Mouse (Mus musculus) intestine, embryonic 14.5 days (tissue): ENCODE data around the gene Lrch4. TPM values are rescaled to one million over a fixed set of nuclear protein-coding genes. Genes with fewer than 3 reads are reported as not detected.

ENCODE experiments used
- ATAC-seq: fragments of 200-750 bp; cut with Nextera tagmentation; replicated peaks from 2 replicates; pipeline ENCODE4 v1.8.0; 2017; ENCODE audit warnings: low read depth, moderate number of reproducible peaks, moderate TSS enrichment, moderate library complexity; ENCODE audit not compliant: low FRiP score, low TSS enrichment
- DNase-seq: peaks from one replicate; pipeline ENCODE4 v3.0.0-alpha.2; 2018; ENCODE audit warnings: low spot score
- H3K27ac ChIP-seq: fragments of 300-500 bp; sonication (generic); 2 replicates; pipeline ENCODE4 v1.5.1; 2014; ENCODE audit warnings: low read depth, mild to moderate bottlenecking, control low read depth
- H3K27me3 ChIP-seq: fragments of 300-500 bp; sonication (generic); replicated peaks from 2 replicates; pipeline ENCODE4 v1.6.1; 2014; ENCODE audit warnings: low read length, control low read depth; ENCODE audit not compliant: control insufficient read depth, insufficient read depth
- H3K36me3 ChIP-seq: fragments of 300-500 bp; sonication (generic); 2 replicates; pipeline ENCODE4 v1.6.1; 2014; ENCODE audit warnings: low read length, control low read depth; ENCODE audit not compliant: control insufficient read depth, insufficient read depth
- H3K4me1 ChIP-seq: fragments of 300-500 bp; sonication (generic); replicated peaks from 2 replicates; pipeline ENCODE4 v1.6.1; 2014; ENCODE audit warnings: low read length, control low read depth, mixed read lengths; ENCODE audit not compliant: control insufficient read depth, insufficient read depth
- H3K4me2 ChIP-seq: fragments of 300-500 bp; sonication (generic); 2 replicates; pipeline ENCODE4 v1.6.1; 2014; ENCODE audit warnings: low read length
- H3K4me3 ChIP-seq: fragments of 300-500 bp; sonication (generic); 2 replicates; pipeline ENCODE4 v1.5.1; 2014; ENCODE audit warnings: low read depth, low read length, control low read depth, mixed read lengths
- H3K9ac ChIP-seq: fragments of 300-500 bp; sonication (generic); 2 replicates; pipeline ENCODE4 v1.6.1; 2014; ENCODE audit warnings: mild to moderate bottlenecking, low read length
- H3K9me3 ChIP-seq: fragments of 300-500 bp; sonication (generic); 2 replicates; pipeline ENCODE4 v1.6.1; 2016; ENCODE audit warnings: low read length, control low read depth; ENCODE audit not compliant: control insufficient read depth
- WGBS: fragments of 180-500 bp; shearing (Covaris S2); extraction: QIAGEN DNeasy Blood & Tissue Kit; methylation state at CpG from one replicate; pipeline ENCODE4 v1.1.7; 2014; 5-methylcytosine and 5-hydroxymethylcytosine counted together
- polyA plus RNA-seq: library from polyadenylated mRNA; unstranded; fragments of >200 nt; fragmentation: Nextera tagmentation; extraction: Ambion mirVana; gene quantifications from 2 replicates; pipeline ENCODE4 v1.2.1, GENCODE M21; 2014

Lrch4 gene
- polyA plus RNA-seq, 1 experiment from 2014 or later: 31.2 TPM

DNA sequence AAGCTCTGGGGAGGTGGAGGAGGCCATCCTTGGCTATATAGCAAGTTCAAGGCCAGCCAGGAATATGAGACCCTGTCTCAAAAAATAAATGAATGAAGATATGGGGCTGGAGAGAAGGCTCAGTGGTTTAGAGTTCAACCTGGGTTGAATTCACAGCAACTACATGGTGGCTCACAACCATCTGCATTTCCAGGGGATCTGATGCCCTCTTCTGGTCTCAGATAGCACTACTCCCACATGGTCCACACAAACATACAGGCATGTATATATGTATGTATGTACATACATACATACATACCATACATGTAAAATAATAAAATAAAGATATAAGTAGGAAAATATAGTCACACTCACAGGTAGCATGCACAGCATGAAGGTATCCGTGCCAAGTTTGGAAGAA lies 41.3 kb downstream of the Lrch4 start:
- H3K36me3 ChIP-seq: peaks cover 20% of the 10 kb centered on the region
- H3K27ac ChIP-seq: peak overlapping the region; percentile 79; the same call in 1 of the 2 replicates
- peaks cover 38% of the 10 kb centered on the region for H3K4me1 ChIP-seq
- H3K9me3 ChIP-seq: no peaks in the 10 kb centered on the region
- H3K9ac ChIP-seq: no peak overlapping the region
- no peak overlapping the region for H3K4me3 ChIP-seq
- H3K27me3 ChIP-seq: no peaks in the 10 kb centered on the region
- no peak overlapping the region for H3K4me2 ChIP-seq
- 89% methylated on average over 1 of the region's 1 CpGs for WGBS
- ATAC-seq (no peak), DNase-seq (no peak)

DNA sequence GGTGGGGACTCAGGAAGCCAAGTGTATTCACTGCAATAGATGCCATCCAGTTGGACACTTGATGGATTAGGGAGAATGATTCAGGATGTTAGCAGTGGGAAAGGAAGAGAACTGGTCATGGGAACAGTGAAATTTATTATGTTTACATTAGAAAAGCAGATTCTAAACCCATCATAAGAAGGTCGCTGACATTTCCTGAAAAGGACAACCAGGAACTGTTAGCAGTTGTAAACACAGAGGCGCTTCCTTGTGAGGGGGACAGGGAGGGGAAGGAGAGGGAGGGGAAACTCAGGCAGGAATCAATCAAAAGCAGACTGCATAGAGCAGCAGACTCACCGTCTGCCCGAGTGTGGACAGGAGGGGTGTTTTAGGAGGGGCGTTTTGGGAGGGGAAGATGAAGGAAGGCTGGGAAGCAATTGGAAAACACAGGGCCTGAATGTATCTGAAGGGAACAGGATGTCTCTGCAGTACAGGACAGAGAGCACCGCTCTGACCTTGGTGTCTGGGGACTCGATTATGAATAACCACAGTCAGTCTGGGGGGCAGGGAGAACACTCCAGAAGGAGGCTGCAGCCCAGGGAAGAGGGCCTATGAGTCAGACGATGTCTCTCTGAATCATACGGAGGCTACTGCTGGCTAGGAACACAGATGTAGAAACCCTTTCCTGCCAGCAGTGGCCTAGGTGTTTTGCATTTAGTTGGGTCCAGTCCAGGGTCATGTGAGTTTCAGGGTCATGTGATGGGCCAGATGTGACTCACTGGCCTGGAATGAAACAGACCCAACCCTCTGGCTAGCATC lies 42.7 kb downstream of the Lrch4 start:
- peaks cover 7% of the 10 kb centered on the region for H3K36me3 ChIP-seq
- 4% methylated on average over 9 of the region's 9 CpGs for WGBS
- DNase-seq (peak; percentile 79), ATAC-seq (peak; percentile 84)
- no peaks in the 10 kb centered on the region for H3K27me3 ChIP-seq
- peaks cover 38% of the 10 kb centered on the region for H3K4me1 ChIP-seq
- H3K4me2 ChIP-seq: peak overlapping the region; percentile 29
- H3K9ac ChIP-seq: no peak overlapping the region
- H3K9me3 ChIP-seq: no peaks in the 10 kb centered on the region
- peak overlapping the region; percentile 79 for H3K27ac ChIP-seq
- H3K4me3 ChIP-seq: no peak overlapping the region

DNA sequence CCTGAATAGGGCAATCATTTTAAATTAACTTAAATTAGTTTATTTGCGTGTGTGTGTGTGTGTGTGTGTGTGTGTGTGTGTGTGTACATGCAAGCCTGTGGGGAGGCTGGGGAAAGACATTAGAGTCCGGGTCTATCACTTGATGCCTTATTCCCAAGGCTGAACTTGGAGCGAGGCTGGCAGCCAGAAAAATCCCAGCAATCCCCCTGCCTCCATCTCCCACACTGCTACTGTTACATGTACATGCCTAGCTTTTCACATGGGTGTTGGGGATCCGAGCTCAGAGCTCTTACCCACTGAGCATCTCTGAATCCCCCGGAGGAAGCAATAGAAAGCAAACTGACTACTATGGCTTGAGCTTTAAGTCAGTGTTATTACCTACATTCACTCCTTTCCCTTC lies 43.4 kb downstream of the Lrch4 start:
- Histone ChIP-seq H3K4me2 (peak overlapping the region; percentile 29; the same call in 1 of the 2 replicates), H3K4me1 (peaks cover 38% of the 10 kb centered on the region), H3K4me3 (no peak overlapping the region), H3K9me3 (no peaks in the 10 kb centered on the region), H3K36me3 (no peaks in the 10 kb centered on the region; the same call in 1 of the 2 replicates), H3K9ac (no peak overlapping the region), H3K27ac (peak overlapping the region; percentile 79), H3K27me3 (no peaks in the 10 kb centered on the region)
- no peak for ATAC-seq
- no peak for DNase-seq
- 66% methylated on average over 5 of the region's 5 CpGs for WGBS

DNA sequence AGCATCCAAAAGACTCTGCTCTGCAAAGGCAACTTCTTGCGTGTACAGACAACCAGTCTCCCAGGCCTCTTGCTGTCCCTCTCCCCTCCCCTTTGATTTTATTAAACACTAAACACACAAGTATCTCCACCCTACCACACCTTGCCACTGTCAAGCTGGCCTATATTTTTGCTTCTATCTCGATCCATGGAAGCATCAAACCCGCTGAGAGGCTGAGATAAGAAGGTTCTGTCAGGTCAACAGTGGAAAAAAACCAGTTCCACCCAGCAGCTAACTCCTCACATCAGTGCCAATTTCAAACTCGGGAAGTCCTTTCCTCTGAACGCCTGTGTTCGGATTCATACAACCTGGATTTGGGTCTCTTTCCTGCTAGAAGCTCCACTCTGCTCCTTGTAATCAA lies 44.1 kb downstream of the Lrch4 start:
- Histone ChIP-seq H3K27me3 (no peaks in the 10 kb centered on the region), H3K4me3 (no peak overlapping the region), H3K9ac (no peak overlapping the region), H3K4me1 (peaks cover 38% of the 10 kb centered on the region), H3K27ac (no peak overlapping the region), H3K4me2 (no peak overlapping the region), H3K36me3 (no peaks in the 10 kb centered on the region), H3K9me3 (no peaks in the 10 kb centered on the region)
- ATAC-seq (no peak), DNase-seq (no peak)
- 72% methylated on average over 6 of the region's 6 CpGs for WGBS

DNA sequence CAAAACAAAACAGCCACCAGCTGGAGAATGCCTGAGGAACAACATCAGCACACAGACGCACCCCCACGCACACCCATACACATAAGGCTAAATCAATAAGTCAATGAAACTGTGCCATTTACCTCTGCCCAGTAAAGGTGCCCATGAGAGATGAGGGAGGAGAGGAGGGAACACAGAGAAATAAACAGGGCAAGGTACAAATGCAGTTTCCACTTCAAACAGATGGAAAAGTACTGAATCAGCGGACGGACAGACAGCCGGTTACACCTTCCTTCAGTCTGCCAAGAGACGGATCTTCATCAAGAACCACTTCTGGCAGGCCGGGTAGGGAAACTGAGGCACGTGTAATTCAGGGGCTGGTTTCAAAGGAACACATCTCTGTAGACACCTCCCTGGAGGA lies 45.9 kb downstream of the Lrch4 start:
- no peak overlapping the region for H3K4me2 ChIP-seq
- no peaks in the 10 kb centered on the region for H3K36me3 ChIP-seq
- peaks cover 31% of the 10 kb centered on the region for H3K4me1 ChIP-seq
- no peaks in the 10 kb centered on the region for H3K9me3 ChIP-seq
- WGBS: 95% methylated on average over 8 of the region's 8 CpGs
- H3K4me3 ChIP-seq: no peak overlapping the region
- no peak for DNase-seq
- H3K9ac ChIP-seq: no peak overlapping the region
- no peak overlapping the region for H3K27ac ChIP-seq
- ATAC-seq: no peak
- H3K27me3 ChIP-seq: no peaks in the 10 kb centered on the region

DNA sequence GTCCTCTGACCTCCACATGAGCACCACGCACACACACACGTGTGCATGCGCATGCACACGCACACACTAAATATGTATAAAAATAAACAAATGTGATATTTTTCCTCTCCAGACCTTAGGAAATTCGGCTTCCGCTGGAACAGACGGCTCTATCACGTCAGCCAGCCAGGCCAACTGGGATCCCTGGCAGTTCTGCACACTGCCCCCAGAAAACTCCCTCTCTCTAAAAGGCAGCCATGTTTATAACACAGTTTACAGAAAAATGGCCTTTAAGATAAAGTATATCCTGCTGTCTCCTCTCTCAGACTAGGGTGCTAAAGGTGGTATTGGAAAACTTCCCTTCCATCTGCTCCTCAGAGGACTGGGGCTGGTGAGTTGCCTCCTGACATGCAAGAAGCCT lies 48.9 kb downstream of the Lrch4 start:
- Histone ChIP-seq H3K27ac (no peak overlapping the region), H3K9me3 (no peaks in the 10 kb centered on the region), H3K36me3 (0 out of 2 replicates have a peak, but pooled peaks cover 6% of the 10 kb centered on the region), H3K4me2 (no peak overlapping the region), H3K4me1 (peaks cover 5% of the 10 kb centered on the region; the same call in 1 of the 2 replicates), H3K4me3 (no peak overlapping the region), H3K9ac (no peak overlapping the region), H3K27me3 (no peaks in the 10 kb centered on the region)
- WGBS: 91% methylated on average over 8 of the region's 8 CpGs
- DNase-seq: no peak
- ATAC-seq: no peak

DNA sequence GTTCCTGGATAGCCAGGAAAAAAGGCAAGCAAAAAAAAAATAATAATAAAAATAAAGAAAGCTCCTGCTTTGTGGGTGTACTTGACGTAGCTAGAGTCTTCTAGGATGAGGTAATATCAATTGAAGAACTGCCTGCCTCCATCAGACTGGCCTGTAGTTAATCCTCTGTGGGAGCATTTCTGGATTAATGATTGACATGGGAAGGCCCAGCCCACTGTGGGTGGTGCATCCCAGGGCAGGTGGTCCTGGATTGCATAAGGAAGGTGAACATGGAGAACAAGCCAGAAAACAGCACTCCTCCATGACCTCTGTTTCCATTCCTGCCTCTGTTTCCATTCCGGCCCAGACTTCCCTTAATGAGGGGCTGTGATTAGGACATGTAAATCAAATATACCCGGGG lies 49.8 kb downstream of the Lrch4 start:
- Histone ChIP-seq H3K36me3 (0 out of 2 replicates have a peak, but pooled peaks cover 6% of the 10 kb centered on the region), H3K4me2 (no peak overlapping the region), H3K9ac (no peak overlapping the region), H3K9me3 (no peaks in the 10 kb centered on the region), H3K4me1 (peaks cover 9% of the 10 kb centered on the region), H3K27ac (no peak overlapping the region), H3K4me3 (no peak overlapping the region), H3K27me3 (no peaks in the 10 kb centered on the region)
- ATAC-seq: no peak
- no peak for DNase-seq
- WGBS: 80% methylated on average over 3 of the region's 3 CpGs

DNA sequence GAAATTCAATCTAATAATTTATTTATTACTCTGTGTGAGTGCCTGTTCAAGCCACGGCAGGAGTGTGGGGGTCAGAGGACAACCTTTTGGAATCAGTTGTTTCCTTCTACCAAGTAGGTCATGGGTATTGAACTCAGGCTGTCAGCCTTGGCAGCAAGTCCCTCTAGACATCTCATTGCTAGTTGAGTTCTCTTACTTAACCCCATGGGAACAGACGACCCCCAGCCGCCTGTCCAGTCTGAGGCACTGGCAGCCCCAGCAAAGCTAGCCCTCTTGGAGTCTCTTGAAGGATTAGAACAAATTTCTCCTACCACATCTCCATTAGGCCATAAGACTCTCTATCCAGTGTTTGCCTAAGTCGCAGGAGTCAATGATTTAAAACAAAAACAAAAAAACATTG lies 50.8 kb downstream of the Lrch4 start:
- H3K9ac ChIP-seq: no peak overlapping the region
- H3K36me3 ChIP-seq: 0 out of 2 replicates have a peak, but pooled peaks cover 6% of the 10 kb centered on the region
- no peak overlapping the region for H3K27ac ChIP-seq
- H3K4me1 ChIP-seq: peaks cover 9% of the 10 kb centered on the region
- no peak overlapping the region for H3K4me2 ChIP-seq
- H3K9me3 ChIP-seq: no peaks in the 10 kb centered on the region
- H3K4me3 ChIP-seq: no peak overlapping the region
- H3K27me3 ChIP-seq: no peaks in the 10 kb centered on the region
- WGBS: 79% methylated on average over 4 of the region's 4 CpGs
- DNase-seq: no peak
- no peak for ATAC-seq

DNA sequence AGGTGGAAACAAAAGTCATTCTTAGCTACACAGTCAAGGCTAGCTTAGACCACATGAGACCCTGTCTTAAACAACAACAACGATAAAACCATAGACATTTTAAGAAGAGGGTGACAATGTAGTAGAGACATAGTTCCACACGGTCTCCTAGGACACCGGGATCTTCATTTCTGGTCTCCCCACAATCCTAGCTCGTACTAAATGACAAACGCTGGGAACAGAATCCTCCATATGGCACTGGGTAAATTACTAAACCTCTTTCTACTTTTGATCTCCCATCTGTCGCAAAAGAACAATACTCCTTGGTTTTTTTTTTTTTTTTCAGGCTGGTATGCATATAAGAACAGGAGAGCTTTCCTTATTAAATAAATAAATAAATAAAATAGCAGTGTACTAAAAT lies 53.6 kb downstream of the Lrch4 start:
- H3K27me3 ChIP-seq: no peaks in the 10 kb centered on the region
- peak overlapping the region; percentile 85 for H3K4me2 ChIP-seq
- no peak overlapping the region for H3K9ac ChIP-seq
- 89% methylated on average over 6 of the region's 6 CpGs for WGBS
- peaks cover 9% of the 10 kb centered on the region for H3K4me1 ChIP-seq
- no peak overlapping the region for H3K27ac ChIP-seq
- H3K36me3 ChIP-seq: 0 out of 2 replicates have a peak, but pooled peaks cover 6% of the 10 kb centered on the region
- DNase-seq: no peak
- no peaks in the 10 kb centered on the region for H3K9me3 ChIP-seq
- no peak overlapping the region for H3K4me3 ChIP-seq
- no peak for ATAC-seq
